Mouse (Mus musculus) lung, embryonic 14.5 days (tissue): ENCODE data around the gene Armc2. TPM values are rescaled to one million over a fixed set of nuclear protein-coding genes. Genes with fewer than 3 reads are reported as not detected.
A peak's percentile ranks its signal among the peaks of the same experiment; 100 is the strongest.

Experiments
- ATAC-seq: fragments of 200-750 bp; cut with Nextera tagmentation; 2 replicates; pipeline ENCODE4 v1.8.0; 2017; ENCODE audit warnings: mild to moderate bottlenecking, moderate TSS enrichment, moderate library complexity; ENCODE audit not compliant: insufficient read depth
- DNase-seq: peaks from one replicate; pipeline ENCODE4 v3.0.0-alpha.2; 2015
- H3K27ac ChIP-seq: fragments of 300-500 bp; sonication (generic); 2 replicates; pipeline ENCODE4 v1.5.1; 2014; ENCODE audit warnings: low read depth, mild to moderate bottlenecking, moderate library complexity
- H3K27me3 ChIP-seq: fragments of 300-500 bp; sonication (generic); 2 replicates; pipeline ENCODE4 v1.6.1; 2014; ENCODE audit warnings: low read length, control low read depth; ENCODE audit not compliant: insufficient read depth
- H3K36me3 ChIP-seq: fragments of 300-500 bp; sonication (generic); 2 replicates; pipeline ENCODE4 v1.6.1; 2014; ENCODE audit warnings: control low read depth; ENCODE audit not compliant: insufficient read depth
- H3K4me1 ChIP-seq: fragments of 300-500 bp; sonication (generic); 2 replicates; pipeline ENCODE4 v1.6.1; 2014; ENCODE audit warnings: antibody characterized with exemption, control low read depth; ENCODE audit not compliant: insufficient read depth
- H3K4me2 ChIP-seq: fragments of 300-500 bp; sonication (generic); 2 replicates; pipeline ENCODE4 v1.6.1; 2014; ENCODE audit warnings: mild to moderate bottlenecking
- H3K4me3 ChIP-seq: fragments of 300-500 bp; sonication (generic); 2 replicates; pipeline ENCODE4 v1.5.1; 2014; ENCODE audit warnings: low read depth, low read length
- H3K9ac ChIP-seq: fragments of 300-500 bp; sonication (generic); 2 replicates; pipeline ENCODE4 v1.6.1; 2014
- H3K9me3 ChIP-seq: fragments of 300-500 bp; sonication (generic); 2 replicates; pipeline ENCODE4 v1.6.1; 2016; ENCODE audit warnings: low read depth, low read length, control low read depth
- CTCF ChIP-seq: IDR thresholded peaks from 2 replicates; pipeline ENCODE4 v1.5.1; 2016; ENCODE audit warnings: antibody characterized with exemption, low read depth
- WGBS: fragments of 180-500 bp; shearing (Covaris S2); extraction: QIAGEN DNeasy Blood & Tissue Kit; methylation state at CpG from one replicate; pipeline ENCODE4 v1.1.7; 2014; 5-methylcytosine and 5-hydroxymethylcytosine counted together
- polyA plus RNA-seq: library from polyadenylated mRNA; unstranded; fragments of >200 nt; fragmentation: Nextera tagmentation; extraction: Ambion mirVana; gene quantifications from 2 replicates; pipeline ENCODE4 v1.2.1, GENCODE M21; 2014

Armc2 gene
- polyA plus RNA-seq, 1 experiment from 2014 or later = 2.6 TPM

- H3K4me1 ChIP-seq = peaks cover 10% of the 10 kb centered on the region; the same call in 1 of the 2 replicates
- DNase-seq = no peak
- ATAC-seq = no peak
- no peak for TF ChIP-seq CTCF
- H3K9me3 ChIP-seq = no peaks in the 10 kb centered on the region
- WGBS = 39% methylated on average over 10 of the region's 10 CpGs
- no peak overlapping the region for H3K27ac ChIP-seq
- no peaks in the 10 kb centered on the region for H3K36me3 ChIP-seq
- no peak overlapping the region for H3K4me2 ChIP-seq
- no peak overlapping the region for H3K4me3 ChIP-seq
- no peaks in the 10 kb centered on the region for H3K27me3 ChIP-seq
- H3K9ac ChIP-seq = no peak overlapping the region
Observed at GRCm38 (mm10) chr10:42038571-42038970, 20.3 kb upstream of the Armc2 start.

- Histone ChIP-seq H3K27ac (no peak overlapping the region), H3K9me3 (no peaks in the 10 kb centered on the region), H3K27me3 (no peaks in the 10 kb centered on the region), H3K4me1 (0 out of 2 replicates have a peak, but pooled peaks cover 5% of the 10 kb centered on the region), H3K9ac (no peak overlapping the region), H3K4me3 (no peak overlapping the region), H3K36me3 (no peaks in the 10 kb centered on the region), H3K4me2 (no peak overlapping the region)
- ATAC-seq = no peak
- DNase-seq = no peak
- no peak for TF ChIP-seq CTCF
- 33% methylated on average over 7 of the region's 7 CpGs for WGBS
Observed at GRCm38 (mm10) chr10:42037301-42037870, 19.1 kb upstream of the Armc2 start.

- DNase-seq (peak; percentile 50), ATAC-seq (no peak)
- Histone ChIP-seq H3K9ac (no peak overlapping the region), H3K9me3 (no peaks in the 10 kb centered on the region), H3K36me3 (no peaks in the 10 kb centered on the region), H3K27ac (no peak overlapping the region), H3K4me1 (0 out of 2 replicates have a peak, but pooled peaks cover 5% of the 10 kb centered on the region), H3K4me2 (no peak overlapping the region), H3K27me3 (no peaks in the 10 kb centered on the region), H3K4me3 (no peak overlapping the region)
- WGBS = 40% methylated on average over 4 of the region's 4 CpGs
- TF ChIP-seq CTCF = no peak
Observed at GRCm38 (mm10) chr10:42036846-42037245, 18.6 kb upstream of the Armc2 start.

GRCm38 (mm10) chr10:42033571-42033970, 15.3 kb upstream of the Armc2 start:
- Histone ChIP-seq H3K27me3 (no peaks in the 10 kb centered on the region), H3K4me2 (no peak overlapping the region), H3K4me1 (peaks cover 5% of the 10 kb centered on the region; the same call in 1 of the 2 replicates), H3K4me3 (no peak overlapping the region), H3K36me3 (no peaks in the 10 kb centered on the region), H3K9me3 (no peaks in the 10 kb centered on the region), H3K9ac (no peak overlapping the region), H3K27ac (no peak overlapping the region)
- WGBS = 87% methylated on average over 3 of the region's 3 CpGs
- no peak for TF ChIP-seq CTCF
- no peak for DNase-seq
- ATAC-seq = no peak

GRCm38 (mm10) chr10:42031021-42031420, 12.8 kb upstream of the Armc2 start:
- Histone ChIP-seq H3K36me3 (no peaks in the 10 kb centered on the region), H3K9me3 (no peaks in the 10 kb centered on the region), H3K27ac (no peak overlapping the region), H3K9ac (no peak overlapping the region; the same call in 1 of the 2 replicates), H3K4me1 (no peaks in the 10 kb centered on the region; the same call in 1 of the 2 replicates), H3K4me2 (peak overlapping the region; percentile 53), H3K4me3 (no peak overlapping the region), H3K27me3 (no peaks in the 10 kb centered on the region)
- ATAC-seq (0 out of 2 replicates have a peak, but pooled peaks have one; percentile 38), DNase-seq (peak; percentile 82)
- 15% methylated on average over 16 of the region's 16 CpGs for WGBS
- TF ChIP-seq CTCF = peak; percentile 88

GRCm38 (mm10) chr10:42029502-42029901, 11.3 kb upstream of the Armc2 start:
- 67% methylated on average over 5 of the region's 5 CpGs for WGBS
- Histone ChIP-seq H3K9me3 (no peaks in the 10 kb centered on the region), H3K4me1 (no peaks in the 10 kb centered on the region; the same call in 1 of the 2 replicates), H3K36me3 (no peaks in the 10 kb centered on the region), H3K27me3 (no peaks in the 10 kb centered on the region), H3K27ac (no peak overlapping the region), H3K9ac (no peak overlapping the region), H3K4me2 (no peak overlapping the region), H3K4me3 (no peak overlapping the region)
- ATAC-seq (no peak), DNase-seq (no peak)
- no peak for TF ChIP-seq CTCF

GRCm38 (mm10) chr10:42027337-42027736, 9.1 kb upstream of the Armc2 start:
- TF ChIP-seq CTCF = no peak
- H3K9ac ChIP-seq = no peak overlapping the region; the same call in 1 of the 2 replicates
- H3K27me3 ChIP-seq = no peaks in the 10 kb centered on the region
- H3K27ac ChIP-seq = no peak overlapping the region
- no peaks in the 10 kb centered on the region for H3K36me3 ChIP-seq
- peak overlapping the region; percentile 44 for H3K4me2 ChIP-seq
- ATAC-seq (0 out of 2 replicates have a peak, but pooled peaks have one; percentile 31), DNase-seq (no peak)
- 40% methylated on average over 11 of the region's 11 CpGs for WGBS
- H3K4me1 ChIP-seq = no peaks in the 10 kb centered on the region; the same call in 1 of the 2 replicates
- no peak overlapping the region for H3K4me3 ChIP-seq
- no peaks in the 10 kb centered on the region for H3K9me3 ChIP-seq
